Mouse (Mus musculus): ENCODE results near the gene Olfr1039.
"Not testable (repeated sequence)": the region's sequence is repeated elsewhere in the genome, so short reads cannot be mapped to it uniquely, and the experiment has no call there.

The Olfr1039 gene

GRCm38 (mm10) chr2:86135828-86136227 lies at the start of gene Olfr1039:
Gene Olfr1039, minus strand, starts transcription at chr2:86135928.
- DNase-seq (ENCODE audit: low read depth), result no peak

DNA sequence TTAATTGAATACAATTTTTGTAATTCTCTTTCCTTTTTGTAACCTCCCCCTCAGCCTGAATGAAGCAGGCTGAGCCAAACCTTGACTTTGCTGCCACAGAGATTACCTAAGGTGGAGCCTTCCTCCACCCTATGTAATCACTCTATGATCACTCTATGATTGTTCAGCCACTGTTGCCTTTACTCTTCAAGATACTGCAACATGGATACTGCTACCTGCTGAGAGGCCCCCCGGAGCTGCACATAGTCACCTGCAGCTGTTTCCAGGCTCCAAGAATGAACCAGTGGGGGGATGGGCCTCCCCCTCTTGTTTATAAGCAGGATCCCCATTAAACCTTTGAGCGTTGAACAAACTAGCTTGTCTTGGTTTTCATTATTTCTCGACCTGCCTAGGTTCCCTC lies 44.2 kb upstream of the Olfr1039 start:
- DNase-seq (ENCODE audit: low read depth), result no peak

DNA sequence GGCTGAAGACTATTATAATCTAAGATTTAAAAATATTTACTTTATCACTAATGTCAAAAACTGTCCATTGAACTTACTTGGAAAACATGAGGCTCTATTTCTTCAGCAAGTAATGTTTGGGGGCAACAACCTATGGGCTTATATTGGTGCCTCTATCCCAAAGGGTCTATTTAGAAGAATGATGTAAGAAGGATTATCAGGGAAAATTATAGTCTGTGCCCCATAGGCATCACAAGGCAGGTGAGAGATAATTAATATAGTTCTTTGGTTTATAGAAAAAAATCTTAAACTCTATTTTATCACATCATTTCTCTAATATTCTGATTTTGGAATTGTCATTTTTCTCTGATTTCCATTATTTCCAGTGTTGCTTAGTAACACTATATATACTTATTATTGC lies 42.0 kb upstream of the Olfr1039 start, which contains the start of gene Olfr1044:
Olfr1044 (minus strand) TSS at position 101 of the 400 bp plus-strand sequence.
- DNase-seq (ENCODE audit: low read depth), result no peak

DNA sequence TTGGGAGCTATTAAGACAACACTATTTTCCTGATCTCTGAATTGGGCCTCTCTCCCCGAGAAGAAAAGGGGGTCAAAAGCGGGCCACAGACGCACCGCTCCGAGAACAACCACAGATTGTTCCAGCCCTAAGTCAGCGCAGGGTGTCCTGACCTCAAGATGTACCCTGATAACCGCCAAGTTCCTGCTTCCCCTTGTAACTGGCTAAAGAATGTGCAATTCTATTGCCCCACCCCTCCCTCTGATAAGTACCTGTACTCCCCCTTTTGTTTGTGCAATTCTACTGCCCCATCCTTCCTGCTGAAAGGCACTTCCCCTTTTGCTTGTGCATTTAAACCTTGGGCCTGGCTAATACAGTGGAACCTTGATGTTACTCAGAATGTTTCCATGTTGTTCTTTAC lies 39.7 kb upstream of the Olfr1039 start:
- DNase-seq (ENCODE audit: low read depth), result not testable (repeated sequence)

GRCm38 (mm10) chr2:86167422-86167821 lies 31.7 kb upstream of the Olfr1039 start, which contains the start of gene Olfr1043:
Gene Olfr1043, minus strand, starts transcription at chr2:86167522.
- no peak for DNase-seq (ENCODE audit: low read depth)

GRCm38 (mm10) chr2:86161738-86162137 lies 26.0 kb upstream of the Olfr1039 start, which contains the start of gene Olfr1042:
Gene Olfr1042, minus strand, starts transcription at chr2:86161838.
- no peak for DNase-seq (ENCODE audit: low read depth)

DNA sequence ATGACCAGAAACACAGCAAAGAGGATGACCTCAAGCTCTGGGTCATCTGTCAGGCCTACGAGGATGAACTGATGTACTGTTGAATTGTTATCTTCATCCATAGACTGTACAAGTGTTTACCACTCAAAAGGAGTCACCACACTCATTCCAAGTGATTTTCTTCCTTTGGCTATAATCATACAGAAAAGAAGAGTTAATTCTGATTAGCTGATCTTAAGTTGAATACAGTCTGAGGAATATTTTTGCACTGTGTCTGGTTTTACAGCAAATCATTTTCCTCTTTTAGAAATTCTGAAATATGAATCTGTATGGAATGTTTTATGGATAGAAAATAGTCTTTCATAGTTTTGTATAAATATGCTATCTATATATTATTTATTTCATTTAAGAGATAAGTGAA lies 10.9 kb upstream of the Olfr1039 start, which contains the start of gene Olfr1040:
Olfr1040 (minus strand) TSS at position 101 of the 400 bp plus-strand sequence.
- DNase-seq (ENCODE audit: low read depth), result no peak

DNA sequence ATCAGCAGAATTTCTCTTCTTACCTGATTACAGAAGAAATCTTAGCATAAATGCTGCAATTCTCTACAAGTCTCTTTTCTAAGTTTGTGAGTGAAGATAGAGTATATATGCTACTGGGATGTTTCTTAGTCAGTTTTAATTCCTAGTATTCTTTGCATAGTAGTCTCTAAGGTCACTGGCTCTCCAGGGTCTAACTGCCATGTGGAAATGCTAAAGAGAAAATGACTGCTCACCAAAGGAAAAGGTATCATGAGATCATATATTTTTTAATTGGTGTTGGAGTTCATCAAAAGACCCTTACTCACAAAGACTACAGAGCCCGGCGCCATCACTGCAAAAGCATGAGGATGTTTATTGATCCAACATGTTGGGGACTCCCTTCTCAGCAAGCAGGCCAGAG lies 48.4 kb downstream of the Olfr1039 start, which contains the start of gene Olfr1037:
Olfr1037 (minus strand) TSS at position 101 of the 400 bp plus-strand sequence.
- no peak for DNase-seq (ENCODE audit: low read depth)

GRCm38 (mm10) chr2:86080478-86080877 lies 55.2 kb downstream of the Olfr1039 start:
- DNase-seq (ENCODE audit: low read depth), result not testable (repeated sequence)
